Mouse (Mus musculus) left cerebral cortex, adult 11 months (tissue): ENCODE data around the gene Akr1c14.
"Not testable (repeated sequence)": the region's sequence is repeated elsewhere in the genome, so short reads cannot be mapped to it uniquely, and the experiment has no call there.

Experiments used
- DNase-seq: peaks from one replicate; pipeline ENCODE4 v3.0.0; 2022; ENCODE audit warnings: low spot score

Akr1c14 gene

GRCm38 (mm10) chr13:4048719-4049118 lies at the start of gene Akr1c14:
Gene Akr1c14, plus strand, starts transcription at chr13:4049011.
- no peak for DNase-seq

- peak; percentile 56 for DNase-seq
Measured at GRCm38 (mm10) chr13:4001687-4002086, 47.1 kb upstream of the Akr1c14 start.

GRCm38 (mm10) chr13:4010784-4011183 lies 38.0 kb upstream of the Akr1c14 start:
- DNase-seq = no peak

GRCm38 (mm10) chr13:4013811-4014210 lies 35.0 kb upstream of the Akr1c14 start:
- DNase-seq = no peak

GRCm38 (mm10) chr13:4029897-4030296 lies 18.9 kb upstream of the Akr1c14 start:
- no peak for DNase-seq

- no peak for DNase-seq
Measured at GRCm38 (mm10) chr13:4032512-4032911, 16.3 kb upstream of the Akr1c14 start.

GRCm38 (mm10) chr13:4035052-4035451 lies 13.8 kb upstream of the Akr1c14 start:
- DNase-seq = no peak

- DNase-seq = no peak
Measured at GRCm38 (mm10) chr13:4046113-4046512, 2.7 kb upstream of the Akr1c14 start.

GRCm38 (mm10) chr13:4046841-4047240 lies 2.0 kb upstream of the Akr1c14 start:
- DNase-seq = no peak

GRCm38 (mm10) chr13:4048226-4048625 lies 585 bp upstream of the Akr1c14 start:
- DNase-seq = no peak

GRCm38 (mm10) chr13:4049655-4050054 lies 844 bp downstream of the Akr1c14 start:
- no peak for DNase-seq

GRCm38 (mm10) chr13:4055450-4055849 lies 6.6 kb downstream of the Akr1c14 start:
- DNase-seq = no peak

GRCm38 (mm10) chr13:4056211-4056610 lies 7.4 kb downstream of the Akr1c14 start:
- no peak for DNase-seq

- not testable (repeated sequence) for DNase-seq
Measured at GRCm38 (mm10) chr13:4058239-4058638, 9.4 kb downstream of the Akr1c14 start.

GRCm38 (mm10) chr13:4059363-4059762 lies 10.6 kb downstream of the Akr1c14 start:
- no peak for DNase-seq

- DNase-seq = no peak
Measured at GRCm38 (mm10) chr13:4060214-4060730, 11.5 kb downstream of the Akr1c14 start.

- no peak for DNase-seq
Measured at GRCm38 (mm10) chr13:4076517-4077435, 28.0 kb downstream of the Akr1c14 start.

GRCm38 (mm10) chr13:4079876-4080275 lies 31.1 kb downstream of the Akr1c14 start:
- DNase-seq = no peak

GRCm38 (mm10) chr13:4101691-4102090 lies 52.9 kb downstream of the Akr1c14 start:
- no peak for DNase-seq

- no peak for DNase-seq
Measured at GRCm38 (mm10) chr13:4102721-4103120, 53.9 kb downstream of the Akr1c14 start.

- DNase-seq = peak; percentile 10
Measured at GRCm38 (mm10) chr13:4110281-4111188, 61.7 kb downstream of the Akr1c14 start.

- DNase-seq = no peak
Measured at GRCm38 (mm10) chr13:4119181-4119904, 70.5 kb downstream of the Akr1c14 start.
